20 mouse cellular contexts compared by ENCODE assay signal in the genomic region with DNA sequence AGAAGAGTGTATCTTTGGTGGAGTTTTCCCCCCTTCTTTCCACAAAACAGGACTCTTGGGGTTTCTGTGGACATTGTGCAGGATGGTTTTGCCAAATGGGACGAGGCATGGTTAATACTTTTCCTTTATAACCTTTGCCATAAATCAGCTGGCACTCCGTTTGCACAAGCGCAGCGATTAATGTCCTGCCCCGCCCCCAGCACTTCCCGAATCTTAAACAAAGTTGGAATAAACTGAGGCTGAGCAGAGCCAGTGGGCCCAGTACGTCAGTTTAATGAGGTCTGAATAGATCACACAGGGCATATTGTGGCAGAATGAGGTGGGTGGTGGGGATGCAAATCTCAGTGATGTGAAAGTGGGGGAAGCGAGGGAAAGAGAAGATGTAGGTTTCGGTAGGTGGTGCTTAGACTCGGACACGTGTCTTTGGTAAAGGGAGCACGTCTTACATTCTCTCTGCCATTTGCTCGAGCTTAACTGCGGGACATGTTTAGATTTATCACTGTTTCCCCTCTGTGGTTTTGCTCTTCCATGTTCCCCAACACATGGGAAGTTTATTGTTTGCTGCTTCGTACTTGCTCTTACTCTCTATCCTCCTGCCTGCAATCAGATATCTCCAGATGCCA. TPM values are rescaled to one million over a fixed set of nuclear protein-coding genes. Genes with fewer than 3 reads are reported as not detected.
DNase-seq lines count a peak whose midpoint lies in the region; ATAC-seq and TF ChIP-seq lines count a peak whose summit lies in the region.
"Had no signal": no experiment of that assay in that cellular context is flagged by ENCODE, and none has a peak within 500 bp of the region (broad histone marks: within the 10 kb centered on the region; RNA-seq: fewer than 3 reads in every experiment).

No protein-coding gene starts in this region.

- TF ChIP-seq EP300 in lung, postnatal 0 days (IDR thresholded peaks at IDR 0.05), result no peak

- no peak overlapping the region for H3K27ac ChIP-seq in lung, postnatal 0 days (ENCODE audit: low read length)
- no peak overlapping the region for H3K27ac ChIP-seq in limb, embryonic 13.5 days
- H3K27ac ChIP-seq in stomach, embryonic 15.5 days, result no peak overlapping the region
- H3K27ac ChIP-seq in liver, embryonic 11.5 days (ENCODE audit: low read depth, low read length), result no peak overlapping the region
- H3K27ac ChIP-seq: embryonic facial prominence, embryonic 12.5 days; hindbrain, postnatal 0 days had no signal

- TF ChIP-seq CTCF in lung, postnatal 0 days (IDR thresholded peaks at IDR 0.05), result no peak
- no peak for TF ChIP-seq CTCF in lung, adult 2 months (IDR thresholded peaks at IDR 0.05; ENCODE audit: insufficient read depth, low read length)

- H3K36me3 ChIP-seq in lung, postnatal 0 days (ENCODE audit: insufficient read depth, low read length), result no peaks in the 10 kb centered on the region
- no peaks in the 10 kb centered on the region for H3K36me3 ChIP-seq in limb, embryonic 13.5 days
- H3K36me3 ChIP-seq in stomach, embryonic 15.5 days, result no peaks in the 10 kb centered on the region
- H3K36me3 ChIP-seq in liver, embryonic 11.5 days (ENCODE audit: control insufficient read depth, insufficient read depth, low read length), result no peaks in the 10 kb centered on the region
- H3K36me3 ChIP-seq: embryonic facial prominence, embryonic 12.5 days had no signal

- no peak for TF ChIP-seq POLR2A in lung, adult 2 months (IDR thresholded peaks at IDR 0.05; ENCODE audit: borderline replicate concordance, extremely low read depth, low read depth, low read length)

- no peak for ATAC-seq in lung, postnatal 0 days
- ATAC-seq in limb, embryonic 13.5 days (ENCODE audit: low FRiP score, low read depth), result peak; percentile 28
- no peak for ATAC-seq in stomach, embryonic 15.5 days (ENCODE audit: insufficient read depth, low FRiP score, low read depth)
- ATAC-seq in liver, embryonic 11.5 days (replicated peaks; ENCODE audit: low FRiP score), result no peak
- ATAC-seq: hindbrain, postnatal 0 days had no signal

- H3K4me2 ChIP-seq in lung, postnatal 0 days (replicated peaks; ENCODE audit: low read depth, low read length), result peak overlapping the region; percentile 32
- peak overlapping the region; percentile 59 for H3K4me2 ChIP-seq in limb, embryonic 13.5 days (replicated peaks)
- H3K4me2 ChIP-seq in stomach, embryonic 15.5 days, result peak overlapping the region; percentile 36
- no peak overlapping the region for H3K4me2 ChIP-seq in liver, embryonic 11.5 days
- H3K4me2 ChIP-seq: embryonic facial prominence, embryonic 12.5 days had no signal

- no peaks in the 10 kb centered on the region for H3K27me3 ChIP-seq in lung, postnatal 0 days (replicated peaks; ENCODE audit: insufficient read depth, low read length)
- H3K27me3 ChIP-seq in limb, embryonic 13.5 days, result 0 out of 2 replicates have a peak, but pooled peaks cover 3% of the 10 kb centered on the region
- H3K27me3 ChIP-seq in stomach, embryonic 15.5 days (replicated peaks), result no peaks in the 10 kb centered on the region
- no peaks in the 10 kb centered on the region for H3K27me3 ChIP-seq in liver, embryonic 11.5 days (replicated peaks; ENCODE audit: control insufficient read depth, insufficient read depth, low read length)
- H3K27me3 ChIP-seq: embryonic facial prominence, embryonic 12.5 days had no signal

- no peak overlapping the region for H3K4me3 ChIP-seq in lung, postnatal 0 days (ENCODE audit: low read depth, low read length)
- H3K4me3 ChIP-seq in lung, adult 2 months (replicated peaks; ENCODE audit: extremely low read depth, low read depth, low read length), result no peak overlapping the region
- H3K4me3 ChIP-seq in limb, embryonic 13.5 days, result peak overlapping the region; percentile 31
- H3K4me3 ChIP-seq in stomach, embryonic 15.5 days (replicated peaks), result no peak overlapping the region
- H3K4me3 ChIP-seq in liver, embryonic 11.5 days (ENCODE audit: low read depth, low read length), result no peak overlapping the region
- H3K4me3 ChIP-seq: embryonic facial prominence, embryonic 12.5 days; megakaryocyte, embryonic 14.5 days had no signal

- DNase-seq in embryo, embryonic 10 days (ENCODE audit: low spot score), result peak; percentile 31
- no peak for DNase-seq in embryo, embryonic 9.5 days (ENCODE audit: extremely low spot score)
- DNase-seq in lung, postnatal 0 days (ENCODE audit: low spot score), result no peak
- no peak for DNase-seq in lung, adult 2 months
- no peak for DNase-seq in liver, embryonic 11.5 days (ENCODE audit: low spot score)
- no peak for DNase-seq in urinary bladder, postnatal 10 days (ENCODE audit: low spot score)
- DNase-seq: adrenal gland, postnatal 10 days; cerebellum, adult 11-12 months; cerebellum, postnatal 25 days; gastrocnemius, postnatal 10 days; heart, adult 18-20 months; heart, postnatal 4 days; kidney, postnatal 4 days; right cerebral cortex, postnatal 14 days; thymus, postnatal 36 days had no signal

- 46% methylated on average over 15 of the region's 15 CpGs for WGBS in lung, postnatal 0 days
- 50% methylated on average over 15 of the region's 15 CpGs for WGBS in lung, adult 2 months
- 18% methylated on average over 15 of the region's 15 CpGs for WGBS in limb, embryonic 13.5 days
- WGBS in stomach, embryonic 15.5 days, result 42% methylated on average over 15 of the region's 15 CpGs
- WGBS in liver, embryonic 11.5 days, result 61% methylated on average over 15 of the region's 15 CpGs

- H3K9me3 ChIP-seq in lung, postnatal 0 days (ENCODE audit: low read length), result no peaks in the 10 kb centered on the region
- H3K9me3 ChIP-seq in limb, embryonic 13.5 days, result no peaks in the 10 kb centered on the region
- H3K9me3 ChIP-seq in stomach, embryonic 15.5 days, result no peaks in the 10 kb centered on the region
- no peaks in the 10 kb centered on the region for H3K9me3 ChIP-seq in liver, embryonic 11.5 days (ENCODE audit: control insufficient read depth, low read length)
- H3K9me3 ChIP-seq: embryonic facial prominence, embryonic 12.5 days; megakaryocyte, embryonic 14.5 days had no signal

- no peaks in the 10 kb centered on the region for H3K4me1 ChIP-seq in lung, postnatal 0 days (ENCODE audit: insufficient read depth, low read depth, low read length)
- H3K4me1 ChIP-seq in lung, adult 2 months (ENCODE audit: control insufficient read depth, insufficient read depth, low read length), result peaks cover 5% of the 10 kb centered on the region; the same call in 1 of the 2 replicates
- H3K4me1 ChIP-seq in limb, embryonic 13.5 days, result peaks cover 8% of the 10 kb centered on the region
- H3K4me1 ChIP-seq in stomach, embryonic 15.5 days, result no peaks in the 10 kb centered on the region
- H3K4me1 ChIP-seq in liver, embryonic 11.5 days (replicated peaks; ENCODE audit: control insufficient read depth, insufficient read depth, low read length), result 0 out of 2 replicates have a peak, but pooled peaks cover 2% of the 10 kb centered on the region
- H3K4me1 ChIP-seq: embryonic facial prominence, embryonic 12.5 days had no signal

- no peak overlapping the region for H3K9ac ChIP-seq in lung, postnatal 0 days (replicated peaks; ENCODE audit: low read depth)
- no peak overlapping the region for H3K9ac ChIP-seq in limb, embryonic 13.5 days
- no peak overlapping the region for H3K9ac ChIP-seq in stomach, embryonic 15.5 days
- H3K9ac ChIP-seq in liver, embryonic 11.5 days (ENCODE audit: low read depth, low read length), result no peak overlapping the region
- H3K9ac ChIP-seq: embryonic facial prominence, embryonic 12.5 days had no signal

RNA-seq across cellular contexts. Expression of a gene that starts 28.3 kb away (rescaled TPM):
- 3.2 and 5.5 TPM in 2 replicates for polyA plus RNA-seq in lung, postnatal 0 days (2015; fragmentation: Nextera tagmentation; extraction: Ambion mirVana)
- polyA plus RNA-seq in lung, adult 2 months (2012; rRNA removed), result 4.9 and 7.9 TPM in 2 replicates
- polyA plus RNA-seq in limb, embryonic 13.5 days (2015; fragmentation: Nextera tagmentation; extraction: Ambion mirVana), result 3.2 and 4.3 TPM in 2 replicates
- polyA plus RNA-seq in stomach, embryonic 15.5 days (2015; fragmentation: Nextera tagmentation; extraction: Ambion mirVana), result 6.4 and 6.9 TPM in 2 replicates
- 0.62 and 0.97 TPM in 2 replicates for polyA plus RNA-seq in liver, embryonic 11.5 days (2014; fragmentation: Nextera tagmentation; extraction: Ambion mirVana)
